Mouse (Mus musculus) heart, embryonic 15.5 days (tissue): ENCODE results near the gene Dck. TPM values are rescaled to one million over a fixed set of nuclear protein-coding genes. Genes with fewer than 3 reads are reported as not detected.

Experiments used
- ATAC-seq: fragments of 200-750 bp; cut with Nextera tagmentation; replicated peaks from 2 replicates; pipeline ENCODE4 v1.8.0; 2017; ENCODE audit warnings: low read depth, moderate TSS enrichment; ENCODE audit not compliant: insufficient number of reproducible peaks, insufficient read depth, low FRiP score
- H3K27ac ChIP-seq: fragments of 300-500 bp; sonication (generic); 2 replicates; pipeline ENCODE4 v1.5.1; 2015; ENCODE audit warnings: mild to moderate bottlenecking, inconsistent platforms
- H3K27me3 ChIP-seq: fragments of 300-500 bp; sonication (generic); 2 replicates; pipeline ENCODE4 v1.6.1; 2015; ENCODE audit warnings: inconsistent platforms
- H3K36me3 ChIP-seq: fragments of 300-500 bp; sonication (generic); 2 replicates; pipeline ENCODE4 v1.6.1; 2015; ENCODE audit warnings: mild to moderate bottlenecking, inconsistent platforms
- H3K4me1 ChIP-seq: fragments of 300-500 bp; sonication (generic); replicated peaks from 2 replicates; pipeline ENCODE4 v1.6.1; 2015; ENCODE audit warnings: inconsistent platforms
- H3K4me2 ChIP-seq: fragments of 300-500 bp; sonication (generic); 2 replicates; pipeline ENCODE4 v1.6.1; 2015; ENCODE audit warnings: inconsistent platforms, mild to moderate bottlenecking, moderate library complexity
- H3K4me3 ChIP-seq: fragments of 300-500 bp; sonication (generic); 2 replicates; pipeline ENCODE4 v1.5.1; 2015; ENCODE audit warnings: mild to moderate bottlenecking, inconsistent platforms
- H3K9ac ChIP-seq: fragments of 300-500 bp; sonication (generic); 2 replicates; pipeline ENCODE4 v1.6.1; 2015; ENCODE audit warnings: mild to moderate bottlenecking, inconsistent platforms
- H3K9me3 ChIP-seq: fragments of 300-500 bp; sonication (generic); replicated peaks from 2 replicates; pipeline ENCODE4 v1.6.1; 2016; ENCODE audit warnings: inconsistent platforms
- WGBS: fragments of 180-500 bp; shearing (Covaris S2); methylation state at CpG from one replicate; pipeline ENCODE4 v1.1.7; 2015; ENCODE audit warnings: mixed read lengths; 5-methylcytosine and 5-hydroxymethylcytosine counted together
- polyA plus RNA-seq: library from polyadenylated mRNA; unstranded; fragments of >200 nt; fragmentation: Nextera tagmentation; extraction: Ambion mirVana; gene quantifications from 2 replicates; pipeline ENCODE4 v1.2.1, GENCODE M21; 2015

The Dck gene
- polyA plus RNA-seq, 1 experiment from 2014 or later = 27.6 TPM

DNA sequence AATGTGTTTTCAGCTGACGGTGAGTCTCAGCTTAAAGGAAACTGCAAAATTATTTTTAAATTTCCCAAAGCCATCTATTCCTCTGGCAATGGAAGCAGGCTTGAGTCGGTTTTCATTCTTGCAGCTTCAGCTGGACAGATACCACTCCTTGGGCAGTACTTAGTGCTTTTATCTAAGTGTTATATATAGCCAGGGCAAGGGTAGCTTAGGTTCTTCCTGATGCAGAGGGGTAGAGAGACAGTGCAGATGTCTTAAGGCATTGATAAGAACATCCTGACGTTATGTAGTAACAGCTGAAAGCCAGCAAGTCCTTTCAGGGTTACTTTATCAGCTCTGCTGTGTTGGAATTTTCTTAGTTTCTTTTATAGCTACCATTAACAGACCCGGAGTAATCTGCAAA, 66.1 kb downstream of the Dck start:
- Histone ChIP-seq H3K4me2 (no peak overlapping the region), H3K9me3 (no peaks in the 10 kb centered on the region), H3K27ac (no peak overlapping the region), H3K4me3 (no peak overlapping the region), H3K36me3 (no peaks in the 10 kb centered on the region), H3K27me3 (no peaks in the 10 kb centered on the region), H3K4me1 (peaks cover 3% of the 10 kb centered on the region), H3K9ac (no peak overlapping the region)
- no peak for ATAC-seq
- WGBS = 25% methylated on average over 4 of the region's 4 CpGs

DNA sequence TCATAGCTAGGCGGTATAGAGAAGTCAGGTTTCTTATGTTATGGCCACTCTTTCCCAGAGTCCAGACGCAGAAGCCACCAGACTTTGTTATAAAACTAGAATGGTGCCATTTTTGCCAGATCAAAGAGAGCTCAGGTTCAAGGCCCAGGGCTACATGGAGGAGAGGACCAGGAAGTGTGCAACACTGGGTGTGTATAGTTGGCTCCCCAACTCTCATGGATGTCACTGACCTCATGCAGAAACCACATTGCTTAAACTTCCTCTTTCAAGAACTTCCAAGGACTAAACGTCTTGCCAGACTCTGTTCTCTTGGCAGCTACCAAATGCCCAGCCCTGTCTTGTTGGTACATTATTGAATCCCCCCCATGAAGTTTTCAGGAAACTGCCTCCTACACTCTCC, 67.1 kb downstream of the Dck start:
- WGBS = 86% methylated on average over 3 of the region's 3 CpGs
- no peak for ATAC-seq
- no peak overlapping the region for H3K27ac ChIP-seq
- H3K4me3 ChIP-seq = no peak overlapping the region
- no peaks in the 10 kb centered on the region for H3K27me3 ChIP-seq
- H3K36me3 ChIP-seq = no peaks in the 10 kb centered on the region
- H3K4me1 ChIP-seq = peaks cover 3% of the 10 kb centered on the region
- H3K9me3 ChIP-seq = no peaks in the 10 kb centered on the region
- no peak overlapping the region for H3K9ac ChIP-seq
- no peak overlapping the region for H3K4me2 ChIP-seq

Other genes starting within 250 kb of the Dck start
- gene Jchain, start 237.1 kb upstream of the Dck start, polyA plus RNA-seq = 0.09 and 0.13 TPM in 2 replicates
- 44.1 and 45.1 TPM in 2 replicates for gene Utp3, start 210.5 kb upstream of the Dck start, polyA plus RNA-seq
- 9.2 and 14.5 TPM in 2 replicates for gene Rufy3, start 200.0 kb upstream of the Dck start, polyA plus RNA-seq
- 67.4 and 71.0 TPM in 2 replicates for gene Grsf1, start 88.8 kb upstream of the Dck start, polyA plus RNA-seq
- gene Mob1b, start 44.1 kb upstream of the Dck start, polyA plus RNA-seq = 15.5 and 15.7 TPM in 2 replicates
- gene Slc4a4, start 121.8 kb downstream of the Dck start, polyA plus RNA-seq = 5.1 and 6.0 TPM in 2 replicates